Mouse (Mus musculus): ENCODE measurements at regions not wholly inside any gene's neighbourhood (a gene's known extent, or its start where the extent isn't known, plus 50 kb on each side); places are given as distances from the start of the nearest gene placed in this dataset.
"Not testable (repeated sequence)": the region's sequence is repeated elsewhere in the genome, so short reads cannot be mapped to it uniquely, and the experiment has no call there.

GRCm38 (mm10) chr15:15082577-15083128 lies 1645.9 kb upstream of the Cdh9 start:
- no peak overlapping the region for H3K4me3 ChIP-seq
- no peak overlapping the region for H3K27ac ChIP-seq
- H3K9ac ChIP-seq (ENCODE audit: low read depth, low read length) = no peak overlapping the region
- no peak for TF ChIP-seq POLR2A (IDR thresholded peaks at IDR 0.05; ENCODE audit: insufficient read depth, low read depth, low read length)
- no peak for TF ChIP-seq EP300 (IDR thresholded peaks at IDR 0.05; ENCODE audit: insufficient read depth, low read depth, low read length)
- no peak for TF ChIP-seq CTCF (IDR thresholded peaks at IDR 0.05)
- H3K79me2 ChIP-seq (replicated peaks; ENCODE audit: control insufficient read depth, insufficient read depth, low read length) = no peaks in the 10 kb centered on the region
- 70% methylated on average over 7 of the region's 7 CpGs for WGBS
- no peaks in the 10 kb centered on the region for H3K4me1 ChIP-seq (ENCODE audit: control insufficient read depth, insufficient read depth, low read length)
- intact Hi-C loops (cut with DNase I) = no loop called here
- no peaks in the 10 kb centered on the region for H3K27me3 ChIP-seq (ENCODE audit: control insufficient read depth, insufficient read depth, low read length)
- no peaks in the 10 kb centered on the region for H3K36me3 ChIP-seq (ENCODE audit: control insufficient read depth, insufficient read depth, low read length)
- no peak for DNase-seq

GRCm38 (mm10) chr15:15088696-15089095 lies 1639.9 kb upstream of the Cdh9 start:
- H3K79me2 ChIP-seq (replicated peaks; ENCODE audit: control insufficient read depth, insufficient read depth, low read length); H3K4me3 ChIP-seq; H3K36me3 ChIP-seq (ENCODE audit: control insufficient read depth, insufficient read depth, low read length); DNase-seq; intact Hi-C loops (cut with DNase I); H3K9ac ChIP-seq (ENCODE audit: low read depth, low read length); H3K4me1 ChIP-seq (ENCODE audit: control insufficient read depth, insufficient read depth, low read length); H3K27ac ChIP-seq; H3K27me3 ChIP-seq (ENCODE audit: control insufficient read depth, insufficient read depth, low read length): not testable (repeated sequence)
- WGBS = 61% methylated on average over 9 of the region's 9 CpGs

DNA sequence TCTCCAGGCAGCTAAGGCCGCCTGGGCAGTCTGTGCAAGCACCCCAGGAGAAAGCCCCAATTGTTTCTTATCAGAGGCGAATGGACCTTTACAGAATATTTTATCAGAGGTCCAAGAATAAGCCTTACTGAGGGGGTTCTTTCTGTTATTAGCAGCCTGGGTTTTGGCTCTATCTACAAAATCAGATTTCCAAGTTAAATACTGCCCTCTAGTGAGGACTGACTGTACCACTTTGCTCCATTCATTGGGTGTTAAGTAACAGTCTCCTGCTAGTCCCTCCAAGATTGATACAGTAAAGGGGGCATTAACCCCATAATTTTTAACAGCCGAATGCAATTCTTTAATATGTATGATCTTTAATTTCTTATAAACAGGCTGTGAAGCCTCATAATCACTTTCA lies 1638.8 kb upstream of the Cdh9 start:
- intact Hi-C loops (cut with DNase I); H3K9ac ChIP-seq (ENCODE audit: low read depth, low read length); H3K4me3 ChIP-seq; H3K27ac ChIP-seq; DNase-seq; H3K79me2 ChIP-seq (replicated peaks; ENCODE audit: control insufficient read depth, insufficient read depth, low read length); H3K4me1 ChIP-seq (ENCODE audit: control insufficient read depth, insufficient read depth, low read length); H3K27me3 ChIP-seq (ENCODE audit: control insufficient read depth, insufficient read depth, low read length); H3K36me3 ChIP-seq (ENCODE audit: control insufficient read depth, insufficient read depth, low read length): not testable (repeated sequence)
- WGBS = 73% methylated on average over 3 of the region's 3 CpGs

GRCm38 (mm10) chr15:15091531-15092290 lies 1636.8 kb upstream of the Cdh9 start:
- 56% methylated on average over 2 of the region's 2 CpGs for WGBS
- TF ChIP-seq POLR2A (IDR thresholded peaks at IDR 0.05; ENCODE audit: insufficient read depth, low read depth, low read length) (no peak), CTCF (IDR thresholded peaks at IDR 0.05) (no peak), EP300 (IDR thresholded peaks at IDR 0.05; ENCODE audit: insufficient read depth, low read depth, low read length) (no peak)
- DNase-seq = no peak

DNA sequence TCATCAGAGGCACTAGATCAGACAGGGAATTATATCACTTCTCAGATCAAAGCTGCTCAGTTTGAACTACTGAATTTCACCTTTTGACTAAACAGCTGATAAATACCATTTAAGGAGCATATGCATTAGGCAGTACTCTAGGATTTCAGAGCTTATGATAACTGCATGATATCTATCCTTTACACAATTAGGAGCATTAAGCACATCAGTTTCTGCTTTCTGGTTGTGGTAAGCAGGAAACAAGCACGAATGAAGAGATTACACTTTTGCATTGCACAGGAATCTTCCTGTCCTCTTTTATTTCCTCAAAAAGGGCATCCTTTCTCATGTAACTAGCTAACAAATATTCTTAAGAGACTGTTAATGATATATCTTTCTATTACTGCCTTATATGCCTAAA lies 1631.2 kb upstream of the Cdh9 start:
- no peak overlapping the region for H3K4me3 ChIP-seq
- H3K27me3 ChIP-seq (ENCODE audit: control insufficient read depth, insufficient read depth, low read length) = no peaks in the 10 kb centered on the region
- H3K9ac ChIP-seq (ENCODE audit: low read depth, low read length) = no peak overlapping the region
- no peaks in the 10 kb centered on the region for H3K79me2 ChIP-seq (replicated peaks; ENCODE audit: control insufficient read depth, insufficient read depth, low read length)
- H3K27ac ChIP-seq = no peak overlapping the region
- WGBS = 53% methylated on average over 1 of the region's 1 CpGs
- no peak for TF ChIP-seq EP300 (IDR thresholded peaks at IDR 0.05; ENCODE audit: insufficient read depth, low read depth, low read length)
- no peak for TF ChIP-seq CTCF (IDR thresholded peaks at IDR 0.05)
- TF ChIP-seq POLR2A (IDR thresholded peaks at IDR 0.05; ENCODE audit: insufficient read depth, low read depth, low read length) = no peak
- intact Hi-C loops (cut with DNase I) = no loop called here
- DNase-seq = no peak
- H3K36me3 ChIP-seq (ENCODE audit: control insufficient read depth, insufficient read depth, low read length) = no peaks in the 10 kb centered on the region
- no peaks in the 10 kb centered on the region for H3K4me1 ChIP-seq (ENCODE audit: control insufficient read depth, insufficient read depth, low read length)

More at GRCm38 (mm10) chr15:15091531-15092290, 1636.8 kb upstream of the Cdh9 start:
- no peaks in the 10 kb centered on the region for H3K79me2 ChIP-seq (replicated peaks; ENCODE audit: control insufficient read depth, insufficient read depth, low read length)
- no peaks in the 10 kb centered on the region for H3K4me1 ChIP-seq (ENCODE audit: control insufficient read depth, insufficient read depth, low read length)
- H3K27ac ChIP-seq = no peak overlapping the region
- no peak overlapping the region for H3K9ac ChIP-seq (ENCODE audit: low read depth, low read length)
- no peak overlapping the region for H3K4me3 ChIP-seq
- H3K27me3 ChIP-seq (ENCODE audit: control insufficient read depth, insufficient read depth, low read length) = no peaks in the 10 kb centered on the region
- H3K36me3 ChIP-seq (ENCODE audit: control insufficient read depth, insufficient read depth, low read length) = no peaks in the 10 kb centered on the region
- intact Hi-C loops (cut with DNase I) = no loop called here

- no peak overlapping the region for H3K27ac ChIP-seq
- H3K4me1 ChIP-seq (ENCODE audit: control insufficient read depth, insufficient read depth, low read length) = no peaks in the 10 kb centered on the region
- no peak for TF ChIP-seq CTCF (IDR thresholded peaks at IDR 0.05)
- TF ChIP-seq POLR2A (IDR thresholded peaks at IDR 0.05; ENCODE audit: insufficient read depth, low read depth, low read length) = no peak
- TF ChIP-seq EP300 (IDR thresholded peaks at IDR 0.05; ENCODE audit: insufficient read depth, low read depth, low read length) = no peak
- H3K9ac ChIP-seq (ENCODE audit: low read depth, low read length) = no peak overlapping the region
- WGBS = 47% methylated on average over 1 of the region's 1 CpGs
- no peaks in the 10 kb centered on the region for H3K36me3 ChIP-seq (ENCODE audit: control insufficient read depth, insufficient read depth, low read length)
- no peak overlapping the region for H3K4me3 ChIP-seq
- no peaks in the 10 kb centered on the region for H3K27me3 ChIP-seq (ENCODE audit: control insufficient read depth, insufficient read depth, low read length)
- H3K79me2 ChIP-seq (replicated peaks; ENCODE audit: control insufficient read depth, insufficient read depth, low read length) = no peaks in the 10 kb centered on the region
- intact Hi-C loops (cut with DNase I) = no loop called here
- DNase-seq = no peak
These were observed 1626.4 kb upstream of the Cdh9 start for GRCm38 (mm10) chr15:15102185-15102584.
